Mouse (Mus musculus) CH12F3 (cell line): Measurements from ENCODE around the gene Tpbgl.

ENCODE experiments used
- in situ Hi-C: fragments of 300-500 bp; cut with MboI; formaldehyde crosslinking; loops from 2 replicates; pipeline ENCODE4 v1.14.3; 2020; ENCODE audit warnings: low sequenced_read_pairs

Tpbgl gene

DNA sequence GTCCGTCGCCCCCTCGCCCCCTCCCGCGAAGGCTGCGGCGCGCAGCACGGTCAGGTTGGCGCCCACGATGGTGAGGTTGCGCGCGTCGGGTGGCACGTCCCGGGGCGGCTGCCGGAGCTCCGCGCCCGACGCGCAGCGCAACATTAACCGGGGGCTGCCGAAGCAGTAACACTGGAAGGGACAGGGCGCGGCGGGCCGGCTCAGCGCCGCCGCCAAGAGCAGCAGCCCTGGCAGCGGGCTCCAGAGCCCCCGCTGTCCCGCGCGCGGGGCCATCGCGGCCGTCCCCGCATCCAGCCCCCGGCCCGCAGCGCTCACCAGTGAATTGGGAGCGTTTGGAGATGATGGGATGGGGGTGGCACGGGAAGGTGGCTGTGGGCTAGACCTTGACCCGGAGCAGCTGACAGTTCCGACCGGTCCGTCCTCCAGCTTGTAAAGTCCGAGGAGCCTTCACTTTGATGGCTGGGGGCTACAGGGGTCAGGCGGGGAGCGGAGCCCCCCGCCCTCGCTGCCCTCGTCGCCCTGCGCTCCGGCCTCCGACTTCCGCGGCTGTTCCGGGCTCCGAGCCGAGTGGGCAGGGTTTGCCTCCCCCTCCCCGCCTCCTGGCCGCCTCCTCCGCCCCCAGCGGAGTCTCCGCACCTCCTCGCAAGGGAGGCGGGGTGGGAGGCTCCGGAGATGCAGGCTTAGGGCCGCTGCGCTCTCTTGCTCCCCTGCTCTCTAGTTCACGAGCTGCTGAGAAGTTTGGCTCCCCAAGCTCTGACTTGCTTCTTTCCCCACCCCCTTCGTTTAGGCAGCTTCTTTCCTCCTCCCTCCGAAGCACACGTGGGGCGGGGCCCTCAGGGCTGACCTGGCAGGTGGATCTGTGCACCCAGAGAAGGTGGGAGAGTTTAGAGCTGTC, at the start of gene Tpbgl:
Tpbgl (minus strand) TSS at position 728 of the 895 bp plus-strand sequence.
- in situ Hi-C loops = no loop called here

DNA sequence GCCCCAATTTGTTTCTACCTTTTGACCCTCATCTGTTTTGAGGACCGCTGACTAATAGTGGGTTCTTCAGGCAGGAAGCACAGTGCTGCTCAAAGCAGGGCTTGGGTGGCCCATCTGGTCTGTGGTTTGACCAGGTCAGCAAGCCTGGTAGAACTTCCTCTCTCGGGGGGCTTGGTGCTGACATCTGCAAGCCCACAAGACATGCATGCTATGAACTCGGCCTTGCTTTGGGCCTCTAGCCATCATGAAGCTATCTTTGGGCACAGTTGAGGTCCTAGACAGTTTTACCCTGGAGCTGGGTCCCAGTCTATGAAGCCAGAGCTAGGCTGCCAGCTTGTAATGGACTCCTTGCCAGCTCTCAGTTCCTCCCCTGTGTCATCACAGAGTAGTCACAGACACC, 48.0 kb upstream of the Tpbgl start:
- in situ Hi-C loops = no loop called here

DNA sequence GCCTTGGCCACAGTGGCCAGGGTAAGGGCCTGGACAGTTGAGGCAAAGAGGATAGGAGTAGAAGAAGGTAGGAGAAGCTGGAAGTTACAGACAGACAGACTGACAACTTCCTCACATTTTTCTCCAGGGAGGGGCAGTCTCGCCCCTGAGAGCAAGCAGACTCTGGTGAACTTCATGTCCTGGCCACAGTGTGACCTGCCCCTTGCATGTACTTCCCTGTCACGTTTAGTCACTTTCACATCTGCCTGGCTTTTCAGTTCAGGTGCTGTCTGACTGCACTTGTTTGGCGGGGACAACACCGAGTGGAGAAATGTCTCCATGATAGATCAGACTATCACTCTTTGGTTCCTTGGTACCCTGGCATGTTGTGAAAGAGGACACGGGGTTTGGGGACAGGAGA, 47.3 kb upstream of the Tpbgl start:
- in situ Hi-C loops = no loop called here

DNA sequence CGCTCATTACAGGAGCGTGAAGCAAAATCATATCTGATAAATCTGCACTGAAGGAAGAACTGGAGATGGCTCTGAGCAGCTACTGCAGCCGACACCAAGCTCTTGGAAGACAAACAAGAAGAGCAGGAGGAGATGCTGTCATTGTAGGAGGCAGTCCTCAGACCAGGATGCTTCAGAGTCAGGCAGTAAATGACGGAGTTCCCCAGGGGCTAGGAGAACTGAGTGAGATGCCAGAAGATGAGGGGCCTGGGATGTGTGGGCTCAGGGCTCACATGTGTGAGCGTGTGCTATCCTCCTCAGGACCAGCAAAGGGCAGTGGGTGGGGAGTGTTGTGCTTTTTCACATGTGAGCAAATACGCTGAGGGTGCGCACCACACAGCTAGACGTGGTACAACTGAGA, 46.3 kb upstream of the Tpbgl start:
- in situ Hi-C loops = no loop called here

DNA sequence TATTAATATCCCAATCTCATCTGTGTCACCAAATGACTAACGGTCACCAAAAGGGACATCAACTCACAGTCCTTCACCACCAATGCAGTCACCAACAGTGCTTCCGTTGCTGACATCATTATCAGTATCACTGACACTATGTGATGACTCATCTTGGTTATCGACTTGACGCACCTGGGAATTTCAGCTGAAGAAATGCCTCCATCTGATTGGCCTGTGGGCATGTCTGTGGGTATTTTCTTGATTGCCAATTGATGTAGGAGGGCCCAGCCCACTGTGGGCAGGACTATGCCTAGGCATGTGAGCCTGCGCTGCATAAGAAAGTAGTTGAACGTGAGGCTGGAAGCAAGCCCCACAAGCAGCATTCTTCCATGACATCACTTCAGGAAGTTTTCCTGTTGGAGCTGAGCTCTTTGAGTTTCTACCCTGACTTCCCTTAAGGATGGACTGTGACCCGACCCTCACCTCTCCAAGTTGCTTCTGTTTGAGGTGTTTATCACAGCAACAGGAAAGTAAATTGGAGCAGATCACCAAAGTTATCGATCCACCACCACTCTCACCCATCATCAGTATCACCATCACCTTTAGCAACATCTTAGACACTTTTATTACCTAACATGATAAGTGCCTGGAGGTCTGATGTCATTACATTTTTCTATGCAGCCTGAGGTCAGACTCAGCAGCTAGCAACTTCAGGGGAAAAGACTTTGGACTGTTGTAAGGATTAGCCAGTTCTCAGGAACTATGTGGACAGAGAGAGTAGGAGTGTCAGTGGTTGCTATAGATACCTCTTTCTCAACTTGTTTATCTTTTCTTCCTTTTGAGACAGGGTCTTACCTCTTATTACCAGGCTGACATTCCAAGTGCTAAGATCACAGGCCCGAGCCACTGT, 44.9 kb upstream of the Tpbgl start:
- in situ Hi-C loops = no loop called here

DNA sequence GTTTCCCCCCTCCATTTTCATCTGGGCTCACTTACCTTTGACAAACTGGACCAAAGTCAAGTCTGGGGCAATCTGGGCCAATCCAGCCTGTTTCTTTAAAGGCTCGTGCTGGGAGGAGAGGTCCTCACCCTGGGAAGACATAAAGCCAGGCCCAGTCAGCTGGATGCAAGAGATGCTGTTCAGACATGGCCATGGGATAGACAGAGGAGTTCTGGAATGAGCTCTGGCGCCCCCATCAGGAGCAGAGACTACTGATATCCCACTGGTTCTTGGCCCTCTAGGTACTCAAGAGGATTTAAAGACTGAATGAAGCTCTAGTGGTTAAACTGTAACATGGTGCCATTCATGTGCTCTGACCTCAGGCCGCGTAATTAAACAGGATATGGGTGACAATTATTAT, 44.0 kb upstream of the Tpbgl start:
- in situ Hi-C loops = no loop called here

DNA sequence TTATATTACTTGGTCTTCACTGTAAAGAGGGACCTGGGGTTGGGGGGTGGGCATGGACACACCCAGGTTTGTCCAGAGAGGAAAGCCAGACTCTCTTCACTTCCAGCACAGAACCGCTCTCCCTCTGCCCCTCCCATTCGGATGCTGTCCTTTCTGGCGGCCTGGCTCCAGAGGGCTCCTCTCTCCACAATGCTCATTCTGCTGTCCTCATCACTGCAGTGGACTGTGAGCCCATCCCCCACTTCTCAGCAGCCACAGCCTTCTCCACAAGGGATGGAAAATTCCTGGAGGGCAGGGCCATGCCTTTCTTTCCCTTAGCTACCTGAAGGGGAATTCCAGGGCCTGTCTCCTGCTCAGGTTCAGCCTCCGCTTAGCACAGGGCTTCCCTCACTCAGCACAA, 41.9 kb upstream of the Tpbgl start:
- in situ Hi-C loops = loop anchor here (10.0 kb wide), 1 partner anchor 126 kb away; no protein-coding TSS in a partner anchor

DNA sequence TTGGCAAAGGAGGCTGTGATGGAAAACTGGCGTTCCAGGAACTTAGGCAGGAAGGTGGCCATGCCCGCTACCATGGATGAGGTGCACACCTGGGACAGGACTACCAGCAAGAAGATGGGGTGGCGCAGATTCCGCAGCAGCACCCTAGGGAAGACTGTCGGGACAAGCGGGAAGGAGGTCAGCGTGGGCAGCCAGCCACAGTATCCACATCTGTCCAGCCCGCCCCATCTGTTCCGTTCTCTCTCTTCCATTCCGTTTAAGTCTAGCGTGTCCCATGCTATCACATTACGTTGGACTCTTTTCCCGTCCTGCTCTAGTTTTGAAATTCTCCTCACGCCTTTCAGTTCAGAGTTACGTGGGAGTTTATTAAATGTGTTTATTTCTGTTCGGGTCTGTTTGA, 40.2 kb upstream of the Tpbgl start:
- in situ Hi-C loops = loop anchor here (10.0 kb wide), 1 partner anchor 128 kb away; no protein-coding TSS in a partner anchor

DNA sequence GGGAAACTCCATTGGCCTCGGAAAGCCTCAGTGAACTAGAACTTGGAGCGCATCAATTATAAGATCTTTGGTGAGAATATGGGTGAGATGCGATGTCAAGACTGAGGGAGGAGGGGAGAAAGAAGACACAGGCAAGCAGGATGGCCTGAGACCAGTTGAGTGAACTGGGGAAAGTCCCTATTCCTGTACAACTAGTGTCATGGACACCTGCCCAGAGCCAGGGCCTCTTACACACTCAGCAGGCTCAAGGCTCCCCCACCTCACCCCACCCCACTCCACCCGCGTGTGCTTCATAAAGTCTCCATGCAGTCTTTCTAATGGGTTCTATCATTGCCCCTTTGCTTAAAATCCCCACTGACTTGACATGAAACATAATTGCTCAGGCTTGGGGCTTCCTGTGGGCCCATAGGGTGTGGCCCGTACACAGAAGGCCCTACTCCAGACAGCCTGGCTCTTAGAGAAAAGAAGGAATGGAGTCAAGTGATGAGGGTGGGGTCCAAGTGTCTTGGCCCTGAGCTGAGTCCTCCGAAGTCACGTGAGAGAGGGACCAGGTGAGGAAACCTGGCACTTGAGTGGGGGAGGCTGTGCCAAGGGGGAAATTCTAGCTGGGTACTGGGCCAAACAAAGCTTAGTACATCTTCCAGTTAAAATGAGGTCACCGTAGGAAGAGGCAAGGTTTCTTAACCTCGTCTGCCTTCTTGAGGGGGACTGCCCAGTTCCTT, 39.0 kb upstream of the Tpbgl start:
- in situ Hi-C loops = loop anchor here (10.0 kb wide), 1 partner anchor 129 kb away; no protein-coding TSS in a partner anchor

DNA sequence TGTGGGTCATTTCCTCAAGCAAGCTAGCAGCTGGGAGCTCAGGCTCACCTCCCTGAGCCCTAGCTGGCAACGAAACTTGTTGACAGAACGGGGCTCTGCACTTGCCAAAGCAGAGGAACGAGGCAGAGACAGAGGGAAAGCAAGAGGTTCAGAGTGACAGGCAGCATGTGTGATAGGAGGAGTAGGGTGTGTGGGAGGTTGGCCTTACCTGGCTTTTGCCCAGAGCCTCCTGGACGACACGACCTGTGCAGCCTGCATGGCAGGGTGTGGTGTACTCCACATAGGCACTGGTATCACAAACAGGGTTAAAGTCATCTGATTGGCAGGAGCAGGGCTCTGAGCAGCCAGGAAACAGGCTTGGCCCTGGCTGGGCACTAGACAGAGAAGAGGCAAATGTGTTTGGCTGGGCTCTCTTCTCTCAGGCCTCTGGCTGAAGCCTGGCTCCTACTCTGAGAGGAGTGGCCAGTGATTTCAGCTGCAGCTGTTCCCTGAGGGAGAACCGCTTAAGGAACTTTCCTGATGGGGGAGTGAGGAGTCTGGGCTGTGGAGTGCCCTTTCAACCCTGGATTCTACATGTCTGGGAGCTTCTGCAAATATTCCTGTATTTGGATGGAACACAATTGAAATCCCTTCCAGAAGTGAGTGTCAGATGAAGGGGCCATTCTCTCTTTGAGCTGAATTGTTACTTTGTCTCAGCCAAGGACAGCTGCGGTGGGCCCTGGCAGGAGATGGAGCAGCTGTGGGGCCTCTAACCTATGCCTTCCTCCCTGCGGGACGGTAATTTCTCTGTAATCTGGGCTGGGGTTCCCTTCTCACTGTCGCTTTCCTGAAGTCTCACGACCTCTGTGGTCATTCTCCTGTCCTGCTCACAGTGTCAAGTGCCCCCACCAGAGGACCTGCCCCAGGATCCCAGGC, 37.9 kb upstream of the Tpbgl start:
- in situ Hi-C loops = loop anchor here (10.0 kb wide), 1 partner anchor 130 kb away; no protein-coding TSS in a partner anchor

DNA sequence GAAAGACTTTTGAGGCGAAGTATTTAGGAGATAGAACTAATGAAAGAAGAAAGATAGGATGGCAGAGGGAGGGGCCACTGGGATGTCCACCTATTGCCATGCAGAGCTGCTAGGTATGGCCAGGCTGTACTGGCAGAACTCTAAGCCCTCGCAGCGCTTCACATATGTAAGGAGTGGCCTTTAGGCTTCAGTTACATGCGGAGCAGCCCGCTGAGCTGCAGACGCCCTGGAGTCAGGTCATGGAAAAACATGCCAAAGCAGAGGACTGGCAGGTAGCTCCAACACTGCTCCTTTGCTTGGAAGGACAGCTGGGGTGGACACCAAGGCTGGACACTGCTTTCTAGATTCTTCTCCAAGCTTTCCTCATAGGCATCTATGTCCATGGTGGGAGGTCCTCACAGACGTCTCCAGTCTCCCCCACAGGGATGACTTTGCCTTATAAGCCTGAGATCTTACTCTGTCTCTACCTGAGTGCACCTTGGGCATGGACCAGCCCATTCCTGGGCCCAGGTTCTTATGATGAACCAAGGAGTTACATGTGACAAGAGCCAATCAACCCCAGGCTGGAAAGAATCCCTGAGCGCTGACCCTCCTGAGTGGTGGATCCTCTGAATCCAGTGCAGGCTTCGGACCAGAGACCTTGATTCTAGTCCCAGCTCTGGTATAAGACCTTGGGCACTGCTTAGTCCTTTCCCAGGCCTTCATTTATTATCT, 36.8 kb upstream of the Tpbgl start:
- in situ Hi-C loops = loop anchor here (10.0 kb wide), 1 partner anchor 131 kb away; no protein-coding TSS in a partner anchor

DNA sequence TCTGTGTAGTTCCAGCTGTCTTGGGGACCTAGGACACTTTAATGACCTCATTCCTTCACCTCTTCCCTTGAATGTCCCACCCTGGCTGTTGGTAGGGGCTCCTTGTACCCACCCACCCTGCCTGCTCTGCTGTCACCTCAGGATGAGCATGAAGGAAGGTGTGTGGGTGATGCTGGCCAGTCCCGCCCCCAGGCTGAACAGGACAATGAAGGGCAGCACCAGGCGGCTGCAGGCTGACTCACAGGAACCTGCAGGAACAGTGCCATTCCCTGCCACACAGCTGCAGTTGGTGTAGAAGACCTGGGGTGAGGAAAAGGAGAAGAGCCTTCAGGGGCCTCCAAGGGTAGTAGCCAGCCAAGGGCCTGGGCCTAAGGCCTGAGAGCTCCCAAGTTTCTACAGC, 35.4 kb upstream of the Tpbgl start:
- in situ Hi-C loops = loop anchor here (10.0 kb wide), 1 partner anchor 132 kb away; no protein-coding TSS in a partner anchor

DNA sequence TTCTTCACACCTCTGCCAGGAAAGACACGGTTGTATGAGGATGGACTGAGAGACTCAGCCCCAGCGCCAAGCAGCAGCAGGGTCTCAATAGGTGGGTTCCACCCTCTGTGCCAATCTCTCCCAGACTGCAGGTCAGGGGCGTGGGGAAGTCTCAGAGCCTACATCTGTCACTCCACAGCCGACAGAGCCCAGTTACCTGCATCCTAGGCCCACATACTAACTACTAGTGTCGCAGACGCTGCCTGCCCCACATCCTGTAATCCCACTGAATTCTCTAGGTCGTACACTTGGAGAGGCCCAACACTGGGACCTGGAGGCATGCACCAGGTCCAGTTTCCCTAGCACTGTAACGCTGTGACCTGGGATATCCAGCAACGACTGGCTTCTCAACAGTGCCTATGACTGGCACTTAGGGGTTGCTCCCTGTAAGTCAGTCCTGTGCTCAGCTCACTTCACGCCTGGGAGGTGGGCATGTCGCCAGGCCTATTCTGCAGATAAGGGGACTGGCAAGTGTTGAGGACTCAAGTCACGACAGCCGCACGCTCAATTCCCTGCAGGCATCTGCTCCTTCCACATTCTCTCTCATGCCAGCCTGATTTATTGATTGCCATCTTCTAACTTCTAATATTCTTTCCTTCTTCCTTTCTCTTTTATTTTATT, 34.8 kb upstream of the Tpbgl start:
- in situ Hi-C loops = loop anchor here (10.0 kb wide), 1 partner anchor 133 kb away; no protein-coding TSS in a partner anchor

DNA sequence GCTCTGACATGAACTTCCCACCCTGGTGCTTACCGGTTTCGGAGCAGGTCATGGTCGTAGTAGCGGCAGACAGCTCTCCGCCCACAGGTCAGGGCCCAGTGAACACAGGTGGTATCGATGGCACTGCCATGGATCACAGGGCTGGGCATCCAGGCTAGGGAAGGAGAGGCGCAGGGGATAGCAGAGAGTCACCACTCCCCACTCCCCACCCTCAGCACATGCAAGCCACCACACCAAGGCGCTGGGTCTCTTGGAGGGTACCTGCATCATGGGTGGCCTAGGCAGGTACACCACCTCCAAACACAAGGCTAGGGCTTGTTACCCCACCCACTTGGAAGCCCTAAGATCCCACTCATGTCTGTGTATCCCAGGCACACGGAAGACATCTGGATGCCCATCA, 34.2 kb upstream of the Tpbgl start:
- in situ Hi-C loops = loop anchor here (10.0 kb wide), 1 partner anchor 134 kb away; no protein-coding TSS in a partner anchor

DNA sequence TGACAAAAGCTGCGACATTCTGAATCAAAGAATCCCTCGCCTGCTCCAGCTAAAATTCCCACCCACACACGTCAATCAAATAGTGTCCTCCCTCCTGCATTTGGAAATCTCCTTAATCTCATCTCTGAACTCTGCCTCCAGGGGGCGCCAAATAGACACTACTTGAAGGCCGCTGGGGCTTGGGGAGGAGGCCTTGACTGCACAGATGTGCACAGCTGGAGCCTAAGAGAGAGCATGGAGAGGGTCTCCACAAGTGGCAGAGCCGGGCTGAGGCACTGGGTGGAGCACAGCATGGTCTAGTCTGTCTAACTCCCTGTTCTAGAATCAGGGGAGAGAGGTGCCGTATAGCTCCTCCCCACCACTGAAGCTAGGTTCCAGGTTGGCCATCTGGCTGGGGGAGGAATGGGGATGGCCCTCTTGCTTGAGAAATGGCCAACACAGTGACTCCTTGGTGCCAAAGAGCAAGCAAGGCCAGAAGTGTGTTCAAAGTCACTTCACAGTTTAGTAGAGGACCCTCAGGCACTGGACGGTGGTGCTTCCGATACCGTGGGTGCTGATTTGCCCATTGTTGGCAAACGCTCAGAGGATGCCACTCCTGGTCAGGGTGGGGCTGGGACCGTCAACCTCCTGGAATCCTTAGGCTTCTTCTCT, 32.6 kb upstream of the Tpbgl start:
- in situ Hi-C loops = loop anchor here (10.0 kb wide), 1 partner anchor 135 kb away; no protein-coding TSS in a partner anchor

DNA sequence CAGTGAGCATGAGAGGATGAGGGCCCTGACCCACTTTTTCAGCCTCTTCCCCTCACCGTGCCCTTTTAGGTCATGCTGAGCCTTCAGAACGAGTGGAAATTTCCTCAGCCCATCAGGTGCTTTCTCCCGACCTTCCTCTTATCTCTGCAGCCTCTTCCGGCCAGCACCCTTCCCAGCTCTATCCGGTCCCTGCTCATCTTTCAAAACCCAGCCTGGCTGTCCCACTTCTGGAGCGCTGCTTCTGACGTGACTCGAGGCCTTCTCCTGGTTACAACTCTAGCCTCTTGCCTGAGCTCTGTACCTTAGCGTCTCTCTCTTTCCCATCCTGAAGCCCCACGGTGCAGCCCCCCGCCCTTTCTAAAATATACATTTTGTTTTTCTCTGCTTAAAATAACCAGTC, 27.3 kb upstream of the Tpbgl start:
- in situ Hi-C loops = no loop called here

DNA sequence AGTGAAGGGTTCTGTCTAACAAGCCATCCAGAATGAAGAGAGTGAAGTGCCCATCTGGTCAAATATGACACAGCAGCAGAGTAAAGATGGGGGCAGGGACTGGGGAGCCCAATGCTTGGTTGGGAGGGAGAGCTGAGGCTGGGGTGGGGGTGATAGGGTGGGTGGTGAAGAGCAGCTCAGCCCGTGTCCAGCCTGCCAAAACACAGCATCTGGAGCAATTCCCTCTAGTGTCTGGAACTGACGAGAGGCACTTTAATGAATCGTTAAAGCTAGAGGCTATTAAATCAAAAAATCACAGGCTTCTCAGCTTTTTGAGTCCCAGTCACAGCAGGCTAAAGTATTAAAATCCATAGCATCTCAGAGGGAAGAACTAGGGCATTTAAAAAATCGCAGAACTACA, 22.7 kb upstream of the Tpbgl start:
- in situ Hi-C loops = no loop called here

DNA sequence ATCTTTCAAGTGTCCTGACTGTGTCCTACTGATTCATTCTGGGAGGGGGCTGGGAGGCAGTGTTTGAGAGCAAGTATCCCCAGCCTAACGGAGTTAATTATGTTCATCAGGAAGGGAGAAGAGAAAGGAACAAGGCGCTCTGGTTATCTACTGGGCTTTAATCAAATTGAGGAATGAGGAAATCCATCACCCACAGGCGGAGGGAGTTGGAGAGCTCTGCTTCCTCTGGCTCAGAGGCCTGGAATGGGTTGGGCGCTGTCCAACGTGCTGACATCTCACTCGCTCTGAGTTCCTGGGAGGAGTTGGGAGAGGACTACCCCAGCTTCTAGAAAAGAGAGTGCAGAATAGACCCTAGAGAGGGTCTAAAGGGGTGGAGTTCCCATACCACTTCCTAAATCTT, 21.7 kb upstream of the Tpbgl start:
- in situ Hi-C loops = no loop called here
